Mouse (Mus musculus): ENCODE data around the gene Sorcs2. TPM values are rescaled to one million over a fixed set of nuclear protein-coding genes. Genes with fewer than 3 reads are reported as not detected.

The Sorcs2 gene
- polyA plus RNA-seq, 1 experiment: not detected

GRCm38 (mm10) chr5:36033531-36034426 lies 364.2 kb downstream of the Sorcs2 start:
- H3K27ac ChIP-seq (ENCODE audit: insufficient read depth, low read depth, low read length): no peak overlapping the region
- no peak overlapping the region for H3K4me3 ChIP-seq (ENCODE audit: insufficient read depth, low read depth, low read length)
- 0 out of 2 replicates have a peak, but pooled peaks cover 2% of the 10 kb centered on the region for H3K4me1 ChIP-seq (ENCODE audit: control insufficient read depth, insufficient read depth, low read length)
- 38% methylated on average over 8 of the region's 8 CpGs for WGBS
- peak; percentile 34; the same call in 1 of the 2 replicates for TF ChIP-seq CTCF (IDR thresholded peaks at IDR 0.05; ENCODE audit: insufficient read depth, low read depth, low read length)
- TF ChIP-seq POLR2A (IDR thresholded peaks at IDR 0.05; ENCODE audit: insufficient read depth, low read depth, low read length): no peak

GRCm38 (mm10) chr5:36025076-36025475 lies 372.9 kb downstream of the Sorcs2 start:
- Histone ChIP-seq H3K4me1 (ENCODE audit: control insufficient read depth, insufficient read depth, low read length) (no peaks in the 10 kb centered on the region), H3K4me3 (ENCODE audit: insufficient read depth, low read depth, low read length) (no peak overlapping the region), H3K27ac (ENCODE audit: insufficient read depth, low read depth, low read length) (no peak overlapping the region)
- TF ChIP-seq POLR2A (IDR thresholded peaks at IDR 0.05; ENCODE audit: insufficient read depth, low read depth, low read length) (no peak), CTCF (IDR thresholded peaks at IDR 0.05; ENCODE audit: insufficient read depth, low read depth, low read length) (no peak)
- 89% methylated on average over 4 of the region's 4 CpGs for WGBS

GRCm38 (mm10) chr5:36024003-36024685 lies 373.8 kb downstream of the Sorcs2 start:
- Histone ChIP-seq H3K27ac (ENCODE audit: insufficient read depth, low read depth, low read length) (no peak overlapping the region), H3K4me3 (ENCODE audit: insufficient read depth, low read depth, low read length) (no peak overlapping the region), H3K4me1 (ENCODE audit: control insufficient read depth, insufficient read depth, low read length) (no peaks in the 10 kb centered on the region)
- TF ChIP-seq CTCF (IDR thresholded peaks at IDR 0.05; ENCODE audit: insufficient read depth, low read depth, low read length): no peak
- no peak for TF ChIP-seq POLR2A (IDR thresholded peaks at IDR 0.05; ENCODE audit: insufficient read depth, low read depth, low read length)
- WGBS: 89% methylated on average over 9 of the region's 9 CpGs

GRCm38 (mm10) chr5:36022361-36022760 lies 375.6 kb downstream of the Sorcs2 start:
- no peak overlapping the region for H3K27ac ChIP-seq (ENCODE audit: insufficient read depth, low read depth, low read length)
- WGBS: 96% methylated on average over 1 of the region's 1 CpGs
- no peak for TF ChIP-seq POLR2A (IDR thresholded peaks at IDR 0.05; ENCODE audit: insufficient read depth, low read depth, low read length)
- no peaks in the 10 kb centered on the region for H3K4me1 ChIP-seq (ENCODE audit: control insufficient read depth, insufficient read depth, low read length)
- H3K4me3 ChIP-seq (ENCODE audit: insufficient read depth, low read depth, low read length): no peak overlapping the region

GRCm38 (mm10) chr5:36021091-36021490 lies 376.8 kb downstream of the Sorcs2 start:
- WGBS: 86% methylated on average over 3 of the region's 3 CpGs
- TF ChIP-seq CTCF (IDR thresholded peaks at IDR 0.05; ENCODE audit: insufficient read depth, low read depth, low read length) (no peak), POLR2A (IDR thresholded peaks at IDR 0.05; ENCODE audit: insufficient read depth, low read depth, low read length) (no peak)
- Histone ChIP-seq H3K4me3 (ENCODE audit: insufficient read depth, low read depth, low read length) (no peak overlapping the region), H3K27ac (ENCODE audit: insufficient read depth, low read depth, low read length) (no peak overlapping the region), H3K4me1 (ENCODE audit: control insufficient read depth, insufficient read depth, low read length) (no peaks in the 10 kb centered on the region)

GRCm38 (mm10) chr5:36018366-36018765 lies 379.6 kb downstream of the Sorcs2 start:
- Histone ChIP-seq H3K27ac (ENCODE audit: insufficient read depth, low read depth, low read length) (no peak overlapping the region), H3K4me3 (ENCODE audit: insufficient read depth, low read depth, low read length) (no peak overlapping the region), H3K4me1 (ENCODE audit: control insufficient read depth, insufficient read depth, low read length) (no peaks in the 10 kb centered on the region)
- 92% methylated on average over 3 of the region's 3 CpGs for WGBS
- TF ChIP-seq CTCF (IDR thresholded peaks at IDR 0.05; ENCODE audit: insufficient read depth, low read depth, low read length): no peak
- no peak for TF ChIP-seq POLR2A (IDR thresholded peaks at IDR 0.05; ENCODE audit: insufficient read depth, low read depth, low read length)

GRCm38 (mm10) chr5:36009405-36009804 lies 388.5 kb downstream of the Sorcs2 start:
- 84% methylated on average over 4 of the region's 4 CpGs for WGBS
- no peak overlapping the region for H3K4me3 ChIP-seq (ENCODE audit: insufficient read depth, low read depth, low read length)
- H3K4me1 ChIP-seq (ENCODE audit: control insufficient read depth, insufficient read depth, low read length): peaks cover 8% of the 10 kb centered on the region; the same call in 1 of the 2 replicates
- H3K27ac ChIP-seq (ENCODE audit: insufficient read depth, low read depth, low read length): no peak overlapping the region
- TF ChIP-seq POLR2A (IDR thresholded peaks at IDR 0.05; ENCODE audit: insufficient read depth, low read depth, low read length) (no peak), CTCF (IDR thresholded peaks at IDR 0.05; ENCODE audit: insufficient read depth, low read depth, low read length) (no peak)

- WGBS: 50% methylated on average over 10 of the region's 10 CpGs
- Histone ChIP-seq H3K27ac (ENCODE audit: insufficient read depth, low read depth, low read length) (no peak overlapping the region), H3K4me3 (ENCODE audit: insufficient read depth, low read depth, low read length) (no peak overlapping the region), H3K4me1 (ENCODE audit: control insufficient read depth, insufficient read depth, low read length) (peaks cover 8% of the 10 kb centered on the region; the same call in 1 of the 2 replicates)
- no peak for TF ChIP-seq CTCF (IDR thresholded peaks at IDR 0.05; ENCODE audit: insufficient read depth, low read depth, low read length)
- TF ChIP-seq POLR2A (IDR thresholded peaks at IDR 0.05; ENCODE audit: insufficient read depth, low read depth, low read length): no peak
These were observed 390.3 kb downstream of the Sorcs2 start for GRCm38 (mm10) chr5:36007649-36008048.

- peaks cover 8% of the 10 kb centered on the region; the same call in 1 of the 2 replicates for H3K4me1 ChIP-seq (ENCODE audit: control insufficient read depth, insufficient read depth, low read length)
- WGBS: 78% methylated on average over 5 of the region's 5 CpGs
- TF ChIP-seq CTCF (IDR thresholded peaks at IDR 0.05; ENCODE audit: insufficient read depth, low read depth, low read length) (no peak), POLR2A (IDR thresholded peaks at IDR 0.05; ENCODE audit: insufficient read depth, low read depth, low read length) (no peak)
- H3K27ac ChIP-seq (ENCODE audit: insufficient read depth, low read depth, low read length): no peak overlapping the region
- H3K4me3 ChIP-seq (ENCODE audit: insufficient read depth, low read depth, low read length): no peak overlapping the region
These were observed 391.4 kb downstream of the Sorcs2 start for GRCm38 (mm10) chr5:36006586-36006985.

Measured in olfactory bulb, adult 2 months (tissue).